Mouse (Mus musculus): ENCODE results near the gene Apip. TPM values are rescaled to one million over a fixed set of nuclear protein-coding genes. Genes with fewer than 3 reads are reported as not detected.

Apip gene
- polyA plus RNA-seq, 1 experiment, result 7.1 TPM

- 85% methylated on average over 3 of the region's 3 CpGs for WGBS
- no peak overlapping the region for H3K27ac ChIP-seq (ENCODE audit: insufficient read depth, low read length)
- H3K4me1 ChIP-seq (ENCODE audit: control insufficient read depth, insufficient read depth, insufficient read length), result no peaks in the 10 kb centered on the region; the same call in 1 of the 2 replicates
- no peak overlapping the region for H3K4me3 ChIP-seq (ENCODE audit: extremely low read depth, insufficient read depth, insufficient read length)
- TF ChIP-seq CTCF (IDR thresholded peaks at IDR 0.05; ENCODE audit: extremely low read depth, insufficient read depth, insufficient read length, insufficient replicate concordance) (no peak), POLR2A (IDR thresholded peaks at IDR 0.05; ENCODE audit: low read depth, low read length) (no peak)
- DNase-seq (ENCODE audit: low read depth in 1 of 2, low spot score in 2 of 2), result no peak
- no peaks in the 10 kb centered on the region for H3K36me3 ChIP-seq (ENCODE audit: control insufficient read depth, insufficient read depth, low read length)
- H3K27me3 ChIP-seq (ENCODE audit: control insufficient read depth, insufficient read depth, low read length), result no peaks in the 10 kb centered on the region
Observed at GRCm38 (mm10) chr2:103070586-103070985, 2.9 kb upstream of the Apip start.

- Histone ChIP-seq H3K27me3 (ENCODE audit: control insufficient read depth, insufficient read depth, low read length) (no peaks in the 10 kb centered on the region), H3K4me1 (ENCODE audit: control insufficient read depth, insufficient read depth, insufficient read length) (no peaks in the 10 kb centered on the region), H3K4me3 (ENCODE audit: extremely low read depth, insufficient read depth, insufficient read length) (no peak overlapping the region), H3K27ac (ENCODE audit: insufficient read depth, low read length) (no peak overlapping the region), H3K36me3 (ENCODE audit: control insufficient read depth, insufficient read depth, low read length) (no peaks in the 10 kb centered on the region)
- no peak for DNase-seq (ENCODE audit: low read depth in 1 of 2, low spot score in 2 of 2)
- 80% methylated on average over 6 of the region's 6 CpGs for WGBS
- TF ChIP-seq POLR2A (IDR thresholded peaks at IDR 0.05; ENCODE audit: low read depth, low read length), result no peak
- no peak for TF ChIP-seq CTCF (IDR thresholded peaks at IDR 0.05; ENCODE audit: extremely low read depth, insufficient read depth, insufficient read length, insufficient replicate concordance)
Observed at GRCm38 (mm10) chr2:103081117-103081516, 7.6 kb downstream of the Apip start.

- 0 out of 2 replicates have a peak overlapping the region, but pooled peaks have one; percentile 20 for H3K27ac ChIP-seq (ENCODE audit: insufficient read depth, low read length)
- 82% methylated on average over 5 of the region's 5 CpGs for WGBS
- no peaks in the 10 kb centered on the region for H3K4me1 ChIP-seq (ENCODE audit: control insufficient read depth, insufficient read depth, insufficient read length)
- TF ChIP-seq POLR2A (IDR thresholded peaks at IDR 0.05; ENCODE audit: low read depth, low read length) (no peak), CTCF (IDR thresholded peaks at IDR 0.05; ENCODE audit: extremely low read depth, insufficient read depth, insufficient read length, insufficient replicate concordance) (no peak)
- H3K4me3 ChIP-seq (ENCODE audit: extremely low read depth, insufficient read depth, insufficient read length), result no peak overlapping the region
- no peaks in the 10 kb centered on the region for H3K27me3 ChIP-seq (ENCODE audit: control insufficient read depth, insufficient read depth, low read length)
- no peak for DNase-seq (ENCODE audit: low read depth in 1 of 2, low spot score in 2 of 2)
- no peaks in the 10 kb centered on the region for H3K36me3 ChIP-seq (ENCODE audit: control insufficient read depth, insufficient read depth, low read length)
Observed at GRCm38 (mm10) chr2:103081706-103082105, 8.2 kb downstream of the Apip start.

GRCm38 (mm10) chr2:103082853-103083252 lies 9.4 kb downstream of the Apip start:
- Histone ChIP-seq H3K36me3 (ENCODE audit: control insufficient read depth, insufficient read depth, low read length) (no peaks in the 10 kb centered on the region), H3K4me1 (ENCODE audit: control insufficient read depth, insufficient read depth, insufficient read length) (no peaks in the 10 kb centered on the region), H3K4me3 (ENCODE audit: extremely low read depth, insufficient read depth, insufficient read length) (no peak overlapping the region), H3K27ac (ENCODE audit: insufficient read depth, low read length) (no peak overlapping the region), H3K27me3 (ENCODE audit: control insufficient read depth, insufficient read depth, low read length) (no peaks in the 10 kb centered on the region)
- WGBS, result 89% methylated on average over 7 of the region's 7 CpGs
- TF ChIP-seq CTCF (IDR thresholded peaks at IDR 0.05; ENCODE audit: extremely low read depth, insufficient read depth, insufficient read length, insufficient replicate concordance), result no peak
- TF ChIP-seq POLR2A (IDR thresholded peaks at IDR 0.05; ENCODE audit: low read depth, low read length), result no peak
- no peak for DNase-seq (ENCODE audit: low read depth in 1 of 2, low spot score in 2 of 2)

GRCm38 (mm10) chr2:103084451-103084850 lies 11.0 kb downstream of the Apip start:
- no peaks in the 10 kb centered on the region for H3K27me3 ChIP-seq (ENCODE audit: control insufficient read depth, insufficient read depth, low read length)
- H3K27ac ChIP-seq (ENCODE audit: insufficient read depth, low read length), result no peak overlapping the region
- H3K36me3 ChIP-seq (ENCODE audit: control insufficient read depth, insufficient read depth, low read length), result no peaks in the 10 kb centered on the region
- no peaks in the 10 kb centered on the region for H3K4me1 ChIP-seq (ENCODE audit: control insufficient read depth, insufficient read depth, insufficient read length)
- peak in 1 of 2 experiments; percentile 3 for DNase-seq (ENCODE audit: low read depth in 1 of 2, low spot score in 2 of 2)
- WGBS, result 57% methylated on average over 5 of the region's 5 CpGs
- TF ChIP-seq CTCF (IDR thresholded peaks at IDR 0.05; ENCODE audit: extremely low read depth, insufficient read depth, insufficient read length, insufficient replicate concordance) (no peak), POLR2A (IDR thresholded peaks at IDR 0.05; ENCODE audit: low read depth, low read length) (no peak)
- no peak overlapping the region for H3K4me3 ChIP-seq (ENCODE audit: extremely low read depth, insufficient read depth, insufficient read length)

GRCm38 (mm10) chr2:103085633-103086032 lies 12.2 kb downstream of the Apip start:
- no peak overlapping the region for H3K4me3 ChIP-seq (ENCODE audit: extremely low read depth, insufficient read depth, insufficient read length)
- 88% methylated on average over 10 of the region's 10 CpGs for WGBS
- no peaks in the 10 kb centered on the region for H3K27me3 ChIP-seq (ENCODE audit: control insufficient read depth, insufficient read depth, low read length)
- TF ChIP-seq POLR2A (IDR thresholded peaks at IDR 0.05; ENCODE audit: low read depth, low read length), result no peak
- no peak for TF ChIP-seq CTCF (IDR thresholded peaks at IDR 0.05; ENCODE audit: extremely low read depth, insufficient read depth, insufficient read length, insufficient replicate concordance)
- no peak for DNase-seq (ENCODE audit: low read depth in 1 of 2, low spot score in 2 of 2)
- peaks cover 2% of the 10 kb centered on the region for H3K36me3 ChIP-seq (ENCODE audit: control insufficient read depth, insufficient read depth, low read length)
- no peaks in the 10 kb centered on the region for H3K4me1 ChIP-seq (ENCODE audit: control insufficient read depth, insufficient read depth, insufficient read length)
- H3K27ac ChIP-seq (ENCODE audit: insufficient read depth, low read length), result no peak overlapping the region

GRCm38 (mm10) chr2:103086432-103086831 lies 13.0 kb downstream of the Apip start:
- DNase-seq (ENCODE audit: low read depth in 1 of 2, low spot score in 2 of 2), result peak in 1 of 2 experiments; percentile 5
- H3K36me3 ChIP-seq (ENCODE audit: control insufficient read depth, insufficient read depth, low read length), result peaks cover 2% of the 10 kb centered on the region
- 18% methylated on average over 1 of the region's 1 CpGs for WGBS

More at GRCm38 (mm10) chr2:103086432-103086831, 13.0 kb downstream of the Apip start:
- H3K4me3 ChIP-seq (ENCODE audit: extremely low read depth, insufficient read depth, insufficient read length), result no peak overlapping the region
- TF ChIP-seq CTCF (IDR thresholded peaks at IDR 0.05; ENCODE audit: extremely low read depth, insufficient read depth, insufficient read length, insufficient replicate concordance), result no peak
- no peak for TF ChIP-seq POLR2A (IDR thresholded peaks at IDR 0.05; ENCODE audit: low read depth, low read length)
- no peaks in the 10 kb centered on the region for H3K4me1 ChIP-seq (ENCODE audit: control insufficient read depth, insufficient read depth, insufficient read length)
- no peaks in the 10 kb centered on the region for H3K27me3 ChIP-seq (ENCODE audit: control insufficient read depth, insufficient read depth, low read length)
- H3K27ac ChIP-seq (ENCODE audit: insufficient read depth, low read length), result no peak overlapping the region

All from spleen, adult 2 months (tissue).